Mouse (Mus musculus): ENCODE data around the gene Ahcyl1.

The Ahcyl1 gene

DNA sequence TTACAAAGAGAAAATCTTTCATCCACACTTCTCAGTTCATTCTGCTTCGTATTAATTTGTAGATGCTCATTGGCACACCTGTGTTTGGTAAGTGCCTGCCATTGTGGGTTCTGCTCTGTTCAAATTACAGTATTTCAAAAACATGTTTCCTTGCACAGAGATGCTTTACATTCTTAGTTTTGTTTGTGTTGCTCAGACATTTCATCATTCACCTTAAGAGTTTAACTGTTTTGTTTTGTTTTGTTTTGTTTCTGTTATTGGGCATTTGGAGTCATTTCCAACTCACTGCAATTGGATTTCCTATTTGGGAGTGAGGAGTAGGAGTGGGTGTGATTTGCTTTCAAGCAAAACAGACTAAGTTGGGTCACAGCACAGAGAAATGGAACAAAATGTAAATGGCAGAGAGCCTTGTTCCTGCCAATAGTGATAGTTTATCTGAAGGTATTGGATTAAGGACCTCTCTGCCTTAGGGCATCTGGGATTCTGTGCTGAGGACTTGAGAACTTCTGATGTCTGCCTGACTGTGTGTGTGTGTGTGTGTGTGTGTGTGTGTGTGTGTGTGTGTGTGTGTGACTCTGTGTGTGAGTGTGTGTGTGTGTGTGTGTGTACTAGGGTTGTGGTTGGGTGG lies 5.5 kb upstream of the Ahcyl1 start:
- DNase-seq: no peak

DNA sequence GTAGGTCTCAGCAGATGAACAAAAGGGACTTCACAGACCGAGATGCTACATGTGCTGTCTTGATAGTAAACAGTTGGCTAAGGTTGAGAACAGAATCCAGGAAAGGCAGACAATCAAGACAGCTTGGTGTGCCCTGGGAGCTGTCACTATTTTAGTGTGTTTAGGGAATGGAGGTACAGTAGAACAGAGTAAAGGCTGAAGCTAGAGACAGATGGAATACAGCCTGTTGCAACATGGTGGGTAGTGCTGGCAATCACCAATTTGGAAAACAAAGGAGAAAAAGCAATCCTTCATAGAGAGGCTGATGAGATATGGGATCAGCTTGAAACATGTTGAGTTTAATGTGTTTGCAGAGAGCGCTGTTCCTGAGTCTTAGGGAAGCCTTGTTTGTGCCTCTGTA lies 4.3 kb upstream of the Ahcyl1 start:
- no peak for DNase-seq

DNA sequence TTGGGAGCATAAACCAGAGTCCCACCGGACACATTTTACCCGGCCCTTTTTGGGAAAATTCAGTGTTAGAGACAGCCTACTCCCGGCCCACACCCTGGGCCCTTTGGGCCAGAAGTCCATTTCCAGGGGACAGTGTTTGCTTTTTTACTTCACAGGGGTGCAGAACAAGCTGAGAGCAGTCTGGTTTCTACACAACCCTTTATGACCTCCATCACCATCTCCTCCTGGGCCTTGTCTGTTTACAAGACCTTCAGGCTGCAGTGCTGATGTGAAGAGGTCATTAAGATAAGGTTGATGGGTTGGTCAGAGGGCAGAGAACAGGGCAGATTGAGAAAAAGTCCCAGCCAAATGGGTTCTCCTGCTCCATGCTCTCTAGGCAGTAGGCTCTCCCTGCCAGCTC lies 550 bp upstream of the Ahcyl1 start:
- DNase-seq: no peak

DNA sequence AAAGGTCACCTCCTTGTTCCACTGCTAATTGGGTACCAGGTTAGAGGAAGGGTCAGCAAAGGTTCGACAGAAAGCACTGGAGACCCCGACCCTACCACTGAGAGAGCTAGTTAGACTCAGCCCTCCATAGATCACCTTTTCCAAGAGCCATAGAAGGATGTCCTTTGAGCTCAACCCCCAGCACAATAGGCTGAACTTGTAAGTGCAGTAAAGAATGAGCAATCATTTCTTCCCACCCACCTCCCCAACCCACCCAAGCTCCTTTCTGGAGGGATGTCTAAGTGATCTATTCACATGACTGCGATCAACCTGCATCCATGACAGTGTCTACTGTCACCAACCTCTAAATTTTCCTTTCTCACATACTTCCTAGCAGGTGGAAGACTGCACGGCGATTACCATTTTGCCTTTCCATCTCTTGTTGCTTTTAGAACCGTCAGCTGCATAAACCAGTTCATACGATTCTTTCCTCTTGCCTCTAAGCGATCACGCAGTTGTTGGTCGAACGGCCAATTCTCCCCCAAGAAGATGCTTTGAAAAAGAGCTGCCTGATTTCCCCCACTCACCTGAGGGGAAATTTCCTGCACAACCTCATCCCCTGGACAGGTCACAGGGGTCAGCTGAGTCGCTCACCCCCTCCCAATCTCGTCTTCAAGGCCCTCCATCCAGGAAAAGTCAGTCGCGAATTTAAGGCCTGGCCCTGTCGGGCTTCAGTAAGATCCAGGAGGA lies 977 bp downstream of the Ahcyl1 start:
- no peak for DNase-seq

DNA sequence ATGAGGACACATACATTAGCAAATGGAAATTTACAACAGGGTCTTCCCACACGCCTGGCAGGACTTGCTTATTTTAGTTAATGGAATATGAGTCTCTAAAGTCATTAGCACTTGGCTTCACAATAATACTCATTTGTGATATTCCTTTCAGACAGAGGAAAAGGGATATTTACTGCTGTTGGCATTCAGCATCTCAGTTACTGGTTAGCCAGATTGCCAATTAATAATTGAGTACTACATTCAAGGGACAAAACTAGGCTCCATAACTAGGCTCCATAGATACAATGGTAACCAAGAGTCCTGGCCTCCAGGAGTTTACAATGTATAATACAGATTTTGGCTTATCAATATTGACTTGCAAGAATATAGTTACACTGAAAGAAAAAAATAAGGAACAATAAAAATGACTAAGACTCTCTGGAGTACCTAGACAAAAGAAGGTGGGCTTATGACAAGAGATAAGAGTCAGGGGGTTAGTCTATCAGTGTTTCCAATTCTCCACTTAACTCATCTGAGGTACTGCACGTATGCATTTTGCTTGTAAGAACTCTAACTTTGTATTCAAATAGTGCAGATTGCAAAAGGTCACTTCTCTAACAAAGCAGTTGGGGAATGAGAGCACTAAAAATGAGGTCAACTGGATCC lies 2.0 kb downstream of the Ahcyl1 start:
- no peak for DNase-seq

DNA sequence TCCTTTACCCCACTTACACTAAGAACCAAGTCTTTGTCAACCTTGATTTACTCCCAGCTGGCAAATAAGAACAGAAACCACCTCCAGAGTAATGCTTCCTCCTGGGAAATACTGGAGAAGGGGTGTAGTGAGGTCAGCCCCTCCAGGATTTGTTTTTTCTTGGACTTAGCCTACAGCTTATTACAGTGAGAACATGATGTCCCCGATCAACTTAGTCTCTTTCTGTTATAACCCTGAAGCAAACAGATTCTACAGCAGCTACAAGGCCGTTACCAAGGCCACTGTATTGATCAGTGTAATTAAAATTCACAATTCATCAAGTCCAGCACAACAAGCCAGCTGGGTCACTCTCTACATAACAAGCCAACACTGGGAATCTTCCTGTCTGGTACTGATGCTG lies 6.0 kb downstream of the Ahcyl1 start:
- no peak for DNase-seq

DNA sequence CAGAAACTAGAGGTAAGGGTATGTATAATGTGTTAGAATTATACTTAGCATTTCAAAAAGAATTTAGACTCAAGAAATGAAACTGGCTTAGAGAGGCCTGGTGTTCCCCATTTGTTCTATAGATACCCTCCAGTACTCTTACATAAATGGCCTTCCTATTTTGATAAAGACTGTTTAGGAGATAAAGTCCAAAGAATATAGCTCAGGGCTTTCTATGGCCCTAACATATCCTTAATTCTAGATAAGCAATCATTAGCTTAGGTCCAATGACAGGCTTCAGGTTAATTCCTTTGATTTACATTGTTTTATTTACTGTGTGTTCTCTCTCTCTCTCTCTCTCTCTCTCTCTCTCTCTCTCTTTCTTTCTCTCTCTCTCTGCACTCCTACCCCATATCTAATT lies 7.1 kb downstream of the Ahcyl1 start:
- DNase-seq: no peak

DNA sequence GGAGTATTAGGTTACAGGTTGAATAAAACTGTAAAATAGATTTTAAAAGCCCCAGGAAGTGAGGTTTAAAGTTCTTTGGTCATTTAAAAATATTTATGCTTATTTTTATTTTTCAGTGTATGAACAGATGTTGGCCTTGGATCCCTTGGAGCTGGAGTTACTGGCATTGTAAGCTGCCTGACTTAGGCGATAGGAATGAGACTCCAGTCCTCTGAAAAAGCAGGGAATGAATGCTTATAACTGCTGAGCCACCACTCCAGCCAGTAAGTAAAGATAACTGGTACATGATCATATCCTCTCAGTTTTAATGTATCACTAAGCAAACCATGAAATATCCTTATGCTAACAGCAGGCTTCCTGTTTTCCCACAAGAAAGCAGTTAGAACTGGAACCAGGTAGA lies 8.1 kb downstream of the Ahcyl1 start:
- DNase-seq: no peak

DNA sequence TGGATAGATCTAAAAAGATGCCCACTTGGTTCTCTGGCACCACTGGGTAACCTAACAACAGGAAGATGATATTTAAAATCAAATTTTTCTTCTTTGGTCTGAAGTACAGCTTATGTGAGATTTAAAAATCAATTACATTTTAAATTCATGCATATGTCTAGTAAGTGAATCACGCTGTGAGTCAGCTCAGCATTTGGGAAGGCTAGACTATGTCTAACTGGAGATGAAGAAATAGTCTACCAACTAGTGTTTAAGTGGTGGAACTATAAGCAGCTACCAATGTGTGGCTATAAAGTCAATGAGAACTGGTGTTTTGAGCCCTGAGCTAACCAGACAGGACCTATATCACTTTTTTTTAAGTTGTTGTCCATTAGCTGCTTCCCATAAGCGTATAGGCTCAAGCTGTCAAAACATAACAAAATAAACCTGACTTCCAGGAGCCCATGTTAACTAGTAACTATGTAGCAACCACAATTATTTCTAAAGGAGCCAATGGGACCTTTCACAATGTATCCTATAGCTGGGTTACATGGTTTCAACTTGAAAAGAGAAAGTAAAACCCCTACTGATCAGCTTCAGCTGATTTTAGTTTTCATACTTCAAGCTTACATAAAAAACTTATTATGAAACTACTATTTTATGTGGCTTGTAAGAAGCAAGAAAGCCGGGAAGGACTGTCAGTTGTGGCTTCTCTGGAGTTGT lies 9.9 kb downstream of the Ahcyl1 start:
- DNase-seq: no peak

DNA sequence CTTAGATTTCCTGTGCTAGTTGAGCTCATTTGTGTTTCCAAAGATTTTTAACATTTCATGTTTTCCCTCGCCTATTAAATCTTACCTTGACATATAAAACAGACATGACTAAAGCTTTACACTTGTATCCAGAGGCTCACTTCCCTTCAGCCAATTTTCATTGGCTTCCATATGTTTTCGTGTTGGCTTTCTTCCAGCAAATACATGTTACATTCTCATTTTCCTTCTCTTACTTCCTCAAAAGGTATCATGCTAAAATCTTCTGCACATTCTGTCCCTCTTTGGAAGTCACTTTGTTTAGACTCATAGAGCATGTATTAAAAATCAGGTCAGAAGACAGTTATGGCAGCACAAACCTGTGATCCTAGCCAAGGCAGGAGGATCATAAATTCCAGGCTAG lies 10.7 kb downstream of the Ahcyl1 start:
- no peak for DNase-seq

DNA sequence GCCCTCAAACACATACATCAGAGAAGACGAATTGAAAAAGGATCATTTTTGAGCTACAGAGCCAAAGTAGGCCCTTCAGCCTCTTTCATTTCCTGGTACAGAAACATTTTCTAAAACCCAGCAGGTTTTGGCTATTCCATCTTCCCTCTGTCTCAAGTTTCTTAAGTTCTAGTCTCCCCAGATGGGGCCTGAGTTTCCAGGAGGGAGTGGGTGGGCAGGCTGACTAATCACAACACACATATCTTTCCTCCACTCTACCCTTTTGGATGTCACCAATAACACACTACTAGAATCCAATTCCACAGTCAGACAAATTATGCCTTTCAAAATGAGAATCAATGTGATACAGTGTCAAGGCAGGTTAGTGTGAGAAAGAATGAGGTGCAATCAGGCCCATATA lies 12.8 kb downstream of the Ahcyl1 start:
- no peak for DNase-seq

DNA sequence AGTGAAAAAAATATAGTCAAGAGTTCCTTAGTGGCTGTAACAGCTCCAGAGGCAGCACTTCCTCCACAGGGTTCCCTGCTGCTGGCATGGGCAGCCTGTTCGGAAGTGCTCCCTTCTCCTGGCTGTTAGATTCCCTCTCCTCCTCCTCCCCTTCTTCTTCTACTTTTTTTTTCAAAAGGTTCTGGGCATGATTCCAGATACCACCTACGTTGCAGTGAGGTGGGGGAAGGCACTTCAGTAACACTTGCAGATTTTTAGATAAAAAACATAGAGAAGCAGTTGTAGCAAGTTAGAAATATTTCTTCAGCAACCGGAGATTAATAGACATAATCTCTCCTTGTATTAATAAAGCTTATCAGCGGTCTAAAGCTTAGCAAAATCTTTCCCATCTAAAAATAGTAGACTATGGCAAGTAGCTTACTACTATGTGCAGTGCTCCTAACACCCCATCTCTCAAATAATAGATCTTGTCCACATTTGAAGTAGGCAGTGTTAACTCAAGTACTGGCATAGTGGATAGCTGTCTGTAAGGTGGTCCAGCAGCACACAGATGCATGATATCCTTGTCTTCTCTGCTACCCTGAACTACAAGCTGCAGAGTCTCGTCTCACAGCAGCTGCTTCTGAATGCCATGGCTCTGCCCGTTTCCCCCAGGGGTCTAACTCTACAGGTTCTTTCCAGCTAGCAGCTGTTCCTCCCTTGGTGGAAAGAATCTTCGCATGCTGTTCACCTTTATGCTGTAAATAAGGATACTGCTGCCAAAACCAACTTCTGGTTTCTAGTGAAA lies 15.4 kb downstream of the Ahcyl1 start:
- DNase-seq: peak; percentile 28 to 47

DNA sequence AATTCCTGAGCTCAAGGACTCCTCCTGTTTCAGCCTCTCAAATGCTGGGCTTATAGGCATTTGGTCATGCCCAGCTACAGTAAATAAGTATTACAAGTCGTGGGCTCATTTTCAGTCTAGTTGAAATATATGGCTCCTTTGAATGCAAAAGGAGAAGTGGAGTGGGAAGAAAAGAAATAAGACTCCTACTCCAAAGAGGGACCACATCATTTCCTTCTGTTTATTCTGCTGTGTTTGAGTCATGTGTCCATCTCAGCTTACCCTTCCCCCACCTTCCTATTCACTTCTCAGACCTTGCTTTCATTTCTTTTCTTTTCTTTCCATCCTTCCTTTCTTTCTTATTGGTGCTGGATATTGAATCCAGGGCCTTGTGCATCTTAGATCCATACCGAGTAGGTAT lies 24.9 kb downstream of the Ahcyl1 start:
- no peak for DNase-seq

DNA sequence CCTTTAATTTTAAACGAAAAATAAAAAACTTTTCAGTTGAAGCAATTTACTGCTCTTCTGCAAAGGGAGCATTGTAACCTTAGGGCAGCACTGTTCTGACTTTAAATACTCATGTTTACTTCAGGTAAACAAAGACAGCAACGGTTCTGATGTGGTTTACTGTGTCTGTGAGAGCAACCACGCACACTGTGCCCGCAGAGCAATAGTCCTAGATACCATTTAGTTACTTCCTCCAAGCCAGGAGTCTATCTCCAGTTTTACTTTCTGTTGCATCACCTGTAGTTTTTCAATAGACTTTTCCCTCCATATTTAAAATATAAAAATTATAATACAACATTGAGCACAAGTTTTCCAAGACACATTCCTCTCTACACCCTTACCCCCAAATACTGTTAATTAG lies 25.9 kb downstream of the Ahcyl1 start:
- no peak for DNase-seq

DNA sequence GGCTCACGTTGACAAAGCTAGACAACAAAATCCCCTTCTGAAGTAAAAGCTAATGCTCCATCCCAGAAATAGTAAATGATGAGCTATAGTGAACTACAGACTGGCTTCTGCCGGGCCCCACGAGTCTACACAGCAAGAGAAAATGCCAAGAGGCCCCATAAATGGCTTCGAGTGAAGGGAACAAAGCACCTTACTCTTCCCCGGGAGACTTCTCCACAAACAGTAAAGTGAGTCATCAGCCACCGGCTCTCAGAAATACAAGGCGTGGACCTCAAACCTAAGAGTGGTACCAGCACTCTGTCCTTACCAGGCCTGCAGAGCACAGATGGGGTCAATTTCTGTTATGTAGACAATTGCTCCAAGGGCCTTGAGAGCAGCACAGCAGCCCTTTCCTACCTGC lies 27.6 kb downstream of the Ahcyl1 start:
- no peak for DNase-seq

DNA sequence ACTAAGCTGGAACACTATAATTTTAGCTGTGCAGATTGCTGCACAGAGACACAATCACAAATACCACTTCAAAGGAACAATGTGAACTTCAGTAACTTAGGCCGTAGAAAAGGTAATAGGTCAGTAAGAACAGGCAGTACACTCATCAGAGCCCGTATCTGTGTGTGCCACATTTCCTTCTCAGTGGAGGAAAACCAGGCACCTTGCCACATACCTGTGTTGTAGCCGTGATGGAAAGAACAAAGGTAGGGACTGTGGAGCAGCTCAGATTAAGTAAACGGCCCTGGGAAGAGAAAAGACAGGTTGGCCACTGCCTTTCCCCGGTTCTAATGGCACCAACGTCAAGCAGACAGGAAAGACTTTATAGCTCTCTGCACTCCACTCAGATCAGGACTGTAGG lies 28.9 kb downstream of the Ahcyl1 start:
- DNase-seq: no peak

DNA sequence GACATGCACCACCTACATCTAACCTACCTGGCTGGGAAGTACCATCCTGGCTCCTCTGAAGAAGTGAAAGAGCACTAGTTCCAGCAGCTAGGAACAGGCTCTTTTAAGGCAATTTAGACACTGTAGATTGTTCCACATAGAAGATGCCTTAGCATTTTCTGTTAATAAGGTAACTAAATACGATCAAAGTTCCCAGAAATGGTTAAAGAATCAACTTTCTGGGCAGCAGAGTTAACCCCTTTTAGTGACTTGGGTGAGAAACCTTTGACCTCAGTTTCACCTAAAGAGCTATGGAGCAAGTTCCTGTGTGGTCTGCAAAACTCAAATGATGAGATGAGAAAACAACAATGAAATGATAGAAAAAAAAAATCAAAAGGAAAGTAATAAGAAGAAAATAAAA lies 31.7 kb downstream of the Ahcyl1 start:
- DNase-seq: no peak

DNA sequence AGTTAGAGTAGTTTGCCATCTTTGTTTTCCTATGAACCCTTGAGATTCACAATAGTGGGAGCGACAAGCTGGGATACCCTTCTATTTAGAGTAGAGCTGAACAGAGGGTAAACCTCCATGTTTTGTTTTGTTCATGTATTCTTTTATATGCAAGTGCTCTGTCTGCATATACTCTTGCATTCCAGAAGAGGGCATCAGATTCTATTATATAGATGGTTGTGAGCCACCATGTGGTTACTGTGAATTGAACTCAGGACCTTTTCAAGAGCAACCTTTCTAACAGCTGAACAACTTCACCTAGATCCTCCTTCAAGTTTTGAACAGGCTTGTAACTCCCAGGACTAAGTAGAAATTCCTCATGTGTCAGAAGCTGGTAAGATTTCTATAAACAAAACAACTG lies 37.4 kb downstream of the Ahcyl1 start:
- no peak for DNase-seq

DNA sequence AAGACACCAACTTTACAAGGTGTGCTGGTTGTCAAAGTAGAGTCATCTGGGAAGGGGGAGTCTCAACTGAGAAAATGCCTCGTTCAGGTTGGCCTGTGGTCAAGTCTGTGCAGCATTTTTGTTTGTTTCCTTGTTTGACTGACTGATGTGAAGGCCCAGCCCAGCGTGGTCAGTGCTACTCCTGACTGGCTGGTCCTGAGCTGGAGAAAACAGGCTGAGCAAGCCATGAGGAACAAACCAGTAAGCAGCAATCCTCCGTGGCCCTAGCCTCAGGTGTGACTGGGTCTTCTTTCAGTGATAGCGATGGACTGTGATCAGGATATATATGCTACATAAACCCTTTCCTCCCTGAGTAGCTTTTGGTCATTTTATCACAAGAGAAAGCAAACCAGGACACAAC lies 39.5 kb downstream of the Ahcyl1 start:
- no peak for DNase-seq

DNA sequence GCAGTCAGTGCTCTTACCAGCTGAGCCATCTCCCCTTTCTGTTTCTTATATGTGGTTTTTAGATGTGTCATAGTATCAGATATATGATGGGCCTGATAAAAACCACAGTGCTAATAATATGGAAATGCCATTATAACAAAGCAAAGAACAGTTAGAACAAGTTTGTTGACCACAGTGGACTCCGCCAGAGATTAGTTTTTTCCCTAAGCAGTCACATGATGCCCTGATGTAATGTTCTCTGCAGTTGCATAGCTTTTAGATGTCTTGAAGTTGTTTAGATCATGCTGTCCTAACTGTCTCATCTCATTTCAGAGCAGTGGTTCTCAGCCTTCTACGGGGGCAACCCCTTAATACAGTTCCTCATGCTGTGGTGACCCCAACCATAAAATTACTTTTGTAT lies 40.2 kb downstream of the Ahcyl1 start:
- no peak for DNase-seq

DNA sequence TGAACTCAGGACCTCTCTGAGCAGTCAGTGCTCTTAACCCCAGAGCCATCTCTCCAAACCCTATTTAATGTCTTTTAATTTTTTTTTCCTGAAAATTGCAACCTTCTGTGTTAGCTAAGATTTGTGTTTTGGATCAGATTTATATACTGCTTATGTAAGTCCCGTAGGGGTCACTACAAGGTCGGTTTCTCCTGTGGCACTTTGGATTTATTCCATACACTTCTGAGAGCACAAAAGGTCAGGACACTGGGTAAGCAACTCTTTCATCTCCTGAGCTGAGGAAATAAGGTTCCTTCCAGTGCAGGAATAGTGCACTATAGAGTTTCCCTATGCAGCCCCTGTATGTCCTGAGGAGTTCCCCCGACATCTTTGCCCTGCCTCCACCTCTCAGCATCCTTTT lies 40.9 kb downstream of the Ahcyl1 start:
- no peak for DNase-seq

DNA sequence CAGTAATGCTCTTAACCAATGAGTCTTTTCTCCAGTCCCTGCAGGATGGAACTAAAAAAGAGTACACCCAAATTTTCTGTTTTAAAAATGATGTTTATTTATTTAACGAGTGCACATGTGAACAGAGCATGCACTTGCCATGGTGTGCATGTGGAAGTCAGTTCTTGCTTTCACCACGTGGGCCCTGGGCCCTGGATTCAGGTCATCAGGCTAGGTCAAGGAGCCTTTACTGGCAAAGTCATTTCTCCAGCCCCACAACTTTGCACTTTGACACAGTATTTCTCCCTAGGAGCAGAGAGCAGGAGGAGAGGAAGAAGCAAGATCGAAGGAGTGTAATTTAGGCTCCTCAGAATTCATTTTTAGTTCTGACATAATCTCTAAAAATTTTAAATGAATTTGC lies 41.5 kb downstream of the Ahcyl1 start:
- DNase-seq: no peak

DNA sequence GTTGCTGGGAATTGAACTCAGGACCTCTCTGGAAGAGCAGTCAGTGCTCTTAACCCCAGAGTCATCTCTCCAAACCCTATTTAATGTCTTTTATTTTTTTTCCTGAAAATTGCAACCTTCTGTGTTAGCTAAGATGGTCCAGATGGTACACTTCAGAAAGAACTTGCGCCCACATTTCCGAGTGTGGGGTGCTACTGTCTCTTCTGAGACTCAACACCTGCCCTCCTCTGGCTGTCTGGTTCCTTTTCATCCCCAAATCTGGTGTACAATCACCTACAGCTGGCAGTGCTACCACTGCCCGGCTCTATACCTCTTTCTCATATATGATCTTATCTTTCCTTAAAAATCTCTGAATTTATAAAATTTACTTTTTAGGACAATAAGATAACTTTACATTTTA lies 43.4 kb downstream of the Ahcyl1 start:
- no peak for DNase-seq

All from kidney, postnatal 4 days (tissue).